Mouse (Mus musculus): ENCODE results near the gene Ankfn1.

Ankfn1 gene

GRCm38 (mm10) chr11:89777431-89777830, at the start of gene Ankfn1:
Gene Ankfn1 (minus strand): TSS chr11:89777653.
- no peak for DNase-seq (ENCODE audit: inconsistent ontology term)

- no peak for DNase-seq (ENCODE audit: inconsistent ontology term)
Observed at GRCm38 (mm10) chr11:89823661-89824446, 46.4 kb upstream of the Ankfn1 start.

GRCm38 (mm10) chr11:89818594-89818993, 41.1 kb upstream of the Ankfn1 start:
- DNase-seq (ENCODE audit: inconsistent ontology term): peak; percentile 26

- no peak for DNase-seq (ENCODE audit: inconsistent ontology term)
Observed at GRCm38 (mm10) chr11:89811403-89811802, 34.0 kb upstream of the Ankfn1 start.

GRCm38 (mm10) chr11:89807998-89808397, 30.5 kb upstream of the Ankfn1 start:
- no peak for DNase-seq (ENCODE audit: inconsistent ontology term)

- DNase-seq (ENCODE audit: inconsistent ontology term): no peak
Observed at GRCm38 (mm10) chr11:89804822-89805221, 27.4 kb upstream of the Ankfn1 start.

GRCm38 (mm10) chr11:89803974-89804373, 26.5 kb upstream of the Ankfn1 start:
- DNase-seq (ENCODE audit: inconsistent ontology term): no peak

GRCm38 (mm10) chr11:89792709-89793108, 15.3 kb upstream of the Ankfn1 start:
- DNase-seq (ENCODE audit: inconsistent ontology term): no peak

- DNase-seq (ENCODE audit: inconsistent ontology term): no peak
Observed at GRCm38 (mm10) chr11:89776070-89776469, 1.4 kb downstream of the Ankfn1 start.

- no peak for DNase-seq (ENCODE audit: inconsistent ontology term)
Observed at GRCm38 (mm10) chr11:89774913-89775312, 2.5 kb downstream of the Ankfn1 start.

GRCm38 (mm10) chr11:89772941-89773340, 4.5 kb downstream of the Ankfn1 start:
- no peak for DNase-seq (ENCODE audit: inconsistent ontology term)

- DNase-seq (ENCODE audit: inconsistent ontology term): no peak
Observed at GRCm38 (mm10) chr11:89765770-89766148, 11.7 kb downstream of the Ankfn1 start.

GRCm38 (mm10) chr11:89765014-89765769, 12.3 kb downstream of the Ankfn1 start:
- no peak for DNase-seq (ENCODE audit: inconsistent ontology term)

GRCm38 (mm10) chr11:89733973-89734693, 43.3 kb downstream of the Ankfn1 start:
- no peak for DNase-seq (ENCODE audit: inconsistent ontology term)

- DNase-seq (ENCODE audit: inconsistent ontology term): no peak
Observed at GRCm38 (mm10) chr11:89733526-89733925, 43.9 kb downstream of the Ankfn1 start.

- DNase-seq (ENCODE audit: inconsistent ontology term): peak; percentile 76
Observed at GRCm38 (mm10) chr11:89720847-89721246, 56.6 kb downstream of the Ankfn1 start.

- no peak for DNase-seq (ENCODE audit: inconsistent ontology term)
Observed at GRCm38 (mm10) chr11:89718491-89718982, 58.9 kb downstream of the Ankfn1 start.

GRCm38 (mm10) chr11:89716351-89716750, 61.1 kb downstream of the Ankfn1 start:
- DNase-seq (ENCODE audit: inconsistent ontology term): no peak

GRCm38 (mm10) chr11:89708526-89708925, 68.9 kb downstream of the Ankfn1 start:
- no peak for DNase-seq (ENCODE audit: inconsistent ontology term)

- DNase-seq (ENCODE audit: inconsistent ontology term): no peak
Observed at GRCm38 (mm10) chr11:89696431-89697403, 80.7 kb downstream of the Ankfn1 start.

GRCm38 (mm10) chr11:89693686-89694085, 83.8 kb downstream of the Ankfn1 start:
- DNase-seq (ENCODE audit: inconsistent ontology term): no peak

Measured in Muller cell, postnatal 12 days (primary cell).